21 mouse cellular contexts compared by ENCODE assay signal in the genomic region with DNA sequence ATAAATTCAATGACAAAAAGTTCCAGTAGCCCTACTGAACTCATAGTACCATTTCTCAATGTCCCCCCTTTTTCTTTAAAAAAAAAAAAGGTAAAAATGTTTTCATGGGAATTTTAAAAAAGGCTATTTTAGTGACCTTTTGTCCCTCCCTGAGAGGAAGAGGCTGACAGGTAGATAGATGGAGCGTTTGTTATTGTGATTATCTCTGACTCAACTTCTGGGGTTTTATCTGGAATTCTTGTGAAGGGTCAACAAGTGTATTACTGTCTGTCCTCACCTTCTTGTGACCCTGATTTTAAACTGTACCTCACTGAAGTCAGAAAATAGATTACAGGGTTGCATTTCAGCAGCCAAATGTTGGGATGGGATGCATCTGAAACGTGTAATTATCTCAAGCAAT.
"Had no signal": no experiment of that assay in that cellular context is flagged by ENCODE, and none has a peak within 500 bp of the region (broad histone marks: within the 10 kb centered on the region; RNA-seq: fewer than 3 reads in every experiment).

No protein-coding gene starts in this region.

- H3K9ac ChIP-seq: limb, embryonic 12.5 days; limb, embryonic 15.5 days; liver, embryonic 14.5 days; liver, postnatal 0 days; lung, embryonic 14.5 days; neural tube, embryonic 12.5 days; neural tube, embryonic 15.5 days; stomach, embryonic 15.5 days had no signal

- H3K36me3 ChIP-seq: limb, embryonic 12.5 days; limb, embryonic 15.5 days; midbrain, embryonic 10.5 days; neural tube, embryonic 12.5 days; neural tube, embryonic 15.5 days; stomach, embryonic 15.5 days had no signal

- H3K4me3 ChIP-seq: limb, embryonic 12.5 days; limb, embryonic 15.5 days; midbrain, embryonic 10.5 days; neural tube, embryonic 12.5 days; neural tube, embryonic 15.5 days; stomach, embryonic 15.5 days had no signal

- ATAC-seq: intestine, postnatal 0 days; liver, postnatal 0 days; lung, postnatal 0 days had no signal

- DNase-seq: kidney, postnatal 10 days; kidney, postnatal 4 days; left cerebral cortex, postnatal 4 days; liver, postnatal 0 days; lung, embryonic 14.5 days; midbrain, embryonic 14.5 days; retina, postnatal 1 day; right cerebral cortex, postnatal 25 days; spleen, adult 18-20 months; thymus, postnatal 25 days had no signal

- H3K4me1 ChIP-seq: limb, embryonic 12.5 days; limb, embryonic 15.5 days; midbrain, embryonic 10.5 days; neural tube, embryonic 12.5 days; neural tube, embryonic 15.5 days; stomach, embryonic 15.5 days had no signal

- H3K27me3 ChIP-seq: limb, embryonic 15.5 days; neural tube, embryonic 12.5 days; neural tube, embryonic 15.5 days; stomach, embryonic 15.5 days had no signal

- H3K9me3 ChIP-seq: limb, embryonic 12.5 days; limb, embryonic 15.5 days; midbrain, embryonic 10.5 days; neural tube, embryonic 12.5 days; neural tube, embryonic 15.5 days; stomach, embryonic 15.5 days had no signal

- H3K27ac ChIP-seq: limb, embryonic 12.5 days; limb, embryonic 15.5 days; liver, embryonic 14.5 days; macrophage; midbrain, embryonic 10.5 days; neural tube, embryonic 12.5 days; neural tube, embryonic 15.5 days; stomach, embryonic 15.5 days had no signal

- H3K4me2 ChIP-seq: limb, embryonic 12.5 days; limb, embryonic 15.5 days; liver, embryonic 11.5 days; lung, embryonic 14.5 days; neural tube, embryonic 12.5 days; neural tube, embryonic 15.5 days; stomach, embryonic 15.5 days had no signal
